Mouse (Mus musculus): ENCODE results near the gene Arid1b.

DNA sequence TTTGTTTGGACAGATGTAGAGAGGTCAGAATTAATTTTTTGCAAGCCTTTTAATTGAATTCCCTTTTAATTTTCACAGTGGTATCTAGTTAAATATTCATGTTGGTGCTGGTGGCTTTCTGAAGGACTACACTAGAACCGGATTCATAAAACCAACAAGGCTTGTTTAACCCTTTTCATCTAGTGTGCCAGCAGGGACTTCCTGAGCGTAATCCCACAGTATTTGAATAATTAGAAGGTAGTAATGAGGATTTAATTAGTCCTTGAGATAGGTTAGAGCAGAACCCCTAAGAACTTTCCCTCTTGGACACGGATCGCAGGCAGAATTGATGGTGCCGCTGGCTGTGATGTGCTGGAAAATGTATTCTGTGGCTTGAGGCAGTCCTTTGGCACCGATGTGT is 273.6 kb downstream of the Arid1b start:
- TF ChIP-seq CTCF (IDR thresholded peaks at IDR 0.05; ENCODE audit: extremely low read depth, insufficient read length, insufficient replicate concordance, low read depth, low read length) = no peak
- TF ChIP-seq POLR2A (IDR thresholded peaks at IDR 0.05; ENCODE audit: low read depth, low read length) = no peak

All from small intestine, adult 2 months (tissue).